Mouse (Mus musculus) central nervous system, embryonic 14 days (tissue): Measurements from ENCODE around the gene Olfr870. TPM values are rescaled to one million over a fixed set of nuclear protein-coding genes. Genes with fewer than 3 reads are reported as not detected.

Experiments used
- polyA plus RNA-seq: library from polyadenylated mRNA; depleted of rRNA; stranded (reverse); fragments of >200 nt; gene quantifications from 2 replicates; pipeline ENCODE4 v1.2.3, GENCODE M21; 2012; rRNA removed

Olfr870 gene
- not detected in 2 replicates for polyA plus RNA-seq

DNA sequence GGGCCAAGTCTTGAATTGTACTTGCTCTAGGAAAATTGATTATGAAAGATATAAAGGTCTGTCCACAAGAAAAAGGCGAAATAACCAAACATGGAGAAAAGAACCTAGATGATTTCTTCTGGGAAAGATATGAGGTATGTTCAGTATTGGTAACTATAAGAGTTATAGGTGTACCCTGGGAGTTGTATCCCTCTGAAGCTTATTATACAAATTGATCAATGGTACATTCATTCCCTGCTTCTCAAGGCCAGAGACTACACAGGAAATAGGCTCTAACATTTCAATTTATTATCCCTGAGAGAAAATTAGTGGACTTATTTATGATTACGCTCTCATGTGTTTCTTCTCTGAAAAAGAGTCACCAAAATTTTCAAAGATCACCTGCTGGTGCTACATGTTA is at the start of gene Olfr870:
TSS of gene Olfr870 (minus strand) at position 101 of the 400 bp plus-strand sequence.

DNA sequence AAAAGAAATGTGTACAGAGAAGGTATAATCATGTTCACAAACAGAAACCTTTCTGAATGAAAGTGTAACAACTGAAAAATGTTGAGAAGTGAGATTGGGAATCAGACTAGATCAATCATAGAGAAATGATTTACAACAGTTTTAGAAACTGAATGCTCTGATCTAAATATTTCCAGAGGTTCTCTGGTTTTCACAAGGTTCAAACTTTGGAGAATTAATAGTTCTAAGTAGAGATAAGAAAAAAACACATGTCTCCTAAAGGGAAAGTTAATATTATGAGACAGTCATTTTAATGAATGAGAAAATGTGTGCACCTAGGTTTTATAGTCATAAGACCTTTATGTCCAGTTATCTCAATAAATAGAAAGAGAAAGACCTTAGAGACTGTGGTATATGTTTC is 38.0 kb upstream of the Olfr870 start, which contains the start of gene Olfr871:
TSS of gene Olfr871 (plus strand) at position 301 of the 400 bp plus-strand sequence.

DNA sequence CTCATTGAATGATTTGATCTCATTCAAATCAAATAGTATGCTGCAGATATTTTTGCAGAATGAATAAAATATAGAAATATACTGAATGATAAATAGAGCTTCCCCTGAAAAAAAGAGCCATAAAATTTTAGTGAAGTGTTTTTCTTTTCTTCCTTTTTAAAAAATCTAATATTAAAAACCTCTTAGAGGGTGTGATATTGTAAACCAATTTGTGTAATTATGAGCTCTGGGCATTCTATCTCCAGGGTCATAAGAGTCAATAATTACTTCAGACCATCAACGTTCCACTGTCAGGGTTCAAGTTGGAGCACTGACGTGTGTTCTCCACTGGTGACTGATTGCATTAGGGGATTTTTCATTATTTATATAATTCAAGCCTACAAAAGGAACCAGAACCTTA is 45.1 kb downstream of the Olfr870 start, which contains the start of gene Olfr869:
TSS of gene Olfr869 (plus strand) at position 301 of the 400 bp plus-strand sequence.

Other genes starting within 250 kb of the Olfr870 start
- gene Olfr866, start 146.0 kb downstream of the Olfr870 start, polyA plus RNA-seq, result not detected in 2 replicates
- not detected in 2 replicates for gene Olfr867, start 116.5 kb downstream of the Olfr870 start, polyA plus RNA-seq
- not detected in 2 replicates for gene Olfr868, start 75.4 kb downstream of the Olfr870 start, polyA plus RNA-seq
- gene Olfr869, start 45.0 kb downstream of the Olfr870 start, polyA plus RNA-seq, result not detected in 2 replicates
- gene Olfr871, start 38.1 kb upstream of the Olfr870 start, polyA plus RNA-seq, result not detected in 2 replicates
- not detected in 2 replicates for gene Olfr872, start 63.1 kb upstream of the Olfr870 start, polyA plus RNA-seq
- not detected in 2 replicates for gene Olfr39, start 108.3 kb upstream of the Olfr870 start, polyA plus RNA-seq
- gene Olfr873, start 124.5 kb upstream of the Olfr870 start, polyA plus RNA-seq, result not detected in 2 replicates
- 0.02 TPM in 1 of 2 replicates, not detected in the other for gene Olfr18, start 162.0 kb upstream of the Olfr870 start, polyA plus RNA-seq
- gene Zfp560, start 211.1 kb upstream of the Olfr870 start, polyA plus RNA-seq, result 32.0 and 34.8 TPM in 2 replicates